Mouse (Mus musculus) kidney, postnatal 0 days (tissue): Measurements from ENCODE around the gene Tob1. TPM values are rescaled to one million over a fixed set of nuclear protein-coding genes. Genes with fewer than 3 reads are reported as not detected.

Source experiments
- ATAC-seq: fragments of 200-750 bp; cut with Nextera tagmentation; replicated peaks from 2 replicates; pipeline ENCODE4 v1.8.0; 2017; ENCODE audit warnings: low read depth, moderate number of reproducible peaks, moderate TSS enrichment, moderate library complexity; ENCODE audit not compliant: low FRiP score
- DNase-seq: peaks from one replicate; pipeline ENCODE4 v3.0.0-alpha.2; 2016; ENCODE audit warnings: low spot score
- H3K27ac ChIP-seq: fragments of 300-500 bp; sonication (generic); 2 replicates; pipeline ENCODE4 v1.5.1; 2014; ENCODE audit warnings: mild to moderate bottlenecking
- H3K27me3 ChIP-seq: fragments of 300-500 bp; sonication (generic); 2 replicates; pipeline ENCODE4 v1.6.1; 2014; ENCODE audit warnings: low read length, mixed read lengths; ENCODE audit not compliant: insufficient read depth
- H3K36me3 ChIP-seq: fragments of 300-500 bp; sonication (generic); 2 replicates; pipeline ENCODE4 v1.6.1; 2014; ENCODE audit warnings: low read length, mixed read lengths; ENCODE audit not compliant: insufficient read depth
- H3K4me1 ChIP-seq: fragments of 300-500 bp; sonication (generic); replicated peaks from 2 replicates; pipeline ENCODE4 v1.6.1; 2014; ENCODE audit warnings: antibody characterized with exemption, low read length, mixed read lengths; ENCODE audit not compliant: insufficient read depth
- H3K4me2 ChIP-seq: fragments of 300-500 bp; sonication (generic); 2 replicates; pipeline ENCODE4 v1.6.1; 2014; ENCODE audit warnings: mild to moderate bottlenecking, low read length, moderate library complexity, mixed read lengths
- H3K4me3 ChIP-seq: fragments of 300-500 bp; sonication (generic); replicated peaks from 2 replicates; pipeline ENCODE4 v1.5.1; 2014; ENCODE audit warnings: low read depth, low read length
- H3K9ac ChIP-seq: fragments of 300-500 bp; sonication (generic); 2 replicates; pipeline ENCODE4 v1.6.1; 2014; ENCODE audit warnings: low read depth, low read length
- H3K9me3 ChIP-seq: fragments of 300-500 bp; sonication (generic); replicated peaks from 2 replicates; pipeline ENCODE4 v1.6.1; 2016; ENCODE audit warnings: low read length, inconsistent platforms, mixed read lengths
- CTCF ChIP-seq: IDR thresholded peaks from 2 replicates; pipeline ENCODE4 v1.5.1; 2016; ENCODE audit warnings: antibody characterized with exemption, low read depth, mild to moderate bottlenecking, moderate library complexity
- WGBS: fragments of 180-500 bp; shearing (Covaris S2); extraction: QIAGEN DNeasy Blood & Tissue Kit; methylation state at CpG from one replicate; pipeline ENCODE4 v1.1.7; 2014; 5-methylcytosine and 5-hydroxymethylcytosine counted together
- polyA plus RNA-seq: library from polyadenylated mRNA; unstranded; fragments of >200 nt; fragmentation: Nextera tagmentation; extraction: Ambion mirVana; gene quantifications from 2 replicates; pipeline ENCODE4 v1.2.1, GENCODE M21; 2015

Tob1 gene
- polyA plus RNA-seq, 1 experiment from 2014 or later = 55.2 TPM

- TF ChIP-seq CTCF = no peak
- Histone ChIP-seq H3K36me3 (no peaks in the 10 kb centered on the region), H3K27me3 (no peaks in the 10 kb centered on the region), H3K27ac (no peak overlapping the region), H3K4me3 (no peak overlapping the region), H3K4me1 (no peaks in the 10 kb centered on the region), H3K4me2 (no peak overlapping the region), H3K9ac (no peak overlapping the region), H3K9me3 (no peaks in the 10 kb centered on the region)
- ATAC-seq = no peak
- WGBS = 76% methylated on average over 4 of the region's 4 CpGs
- DNase-seq = no peak
These were observed 31.1 kb upstream of the Tob1 start for GRCm38 (mm10) chr11:94180194-94180593.

GRCm38 (mm10) chr11:94181694-94182093, 29.6 kb upstream of the Tob1 start:
- DNase-seq (no peak), ATAC-seq (no peak)
- no peak overlapping the region for H3K27ac ChIP-seq
- H3K4me2 ChIP-seq = no peak overlapping the region
- no peaks in the 10 kb centered on the region for H3K27me3 ChIP-seq
- H3K4me1 ChIP-seq = no peaks in the 10 kb centered on the region
- H3K36me3 ChIP-seq = no peaks in the 10 kb centered on the region
- no peak overlapping the region for H3K4me3 ChIP-seq
- no peaks in the 10 kb centered on the region for H3K9me3 ChIP-seq
- no peak for TF ChIP-seq CTCF
- H3K9ac ChIP-seq = no peak overlapping the region
- WGBS = 85% methylated on average over 8 of the region's 8 CpGs

GRCm38 (mm10) chr11:94182711-94183110, 28.5 kb upstream of the Tob1 start:
- Histone ChIP-seq H3K36me3 (no peaks in the 10 kb centered on the region), H3K9me3 (no peaks in the 10 kb centered on the region), H3K4me1 (no peaks in the 10 kb centered on the region), H3K9ac (no peak overlapping the region), H3K4me3 (no peak overlapping the region), H3K27me3 (no peaks in the 10 kb centered on the region), H3K4me2 (no peak overlapping the region), H3K27ac (no peak overlapping the region)
- WGBS = 93% methylated on average over 4 of the region's 4 CpGs
- ATAC-seq = no peak
- no peak for TF ChIP-seq CTCF
- no peak for DNase-seq

- Histone ChIP-seq H3K9ac (no peak overlapping the region), H3K4me1 (no peaks in the 10 kb centered on the region), H3K27ac (no peak overlapping the region), H3K36me3 (no peaks in the 10 kb centered on the region), H3K4me3 (no peak overlapping the region), H3K9me3 (no peaks in the 10 kb centered on the region), H3K27me3 (no peaks in the 10 kb centered on the region), H3K4me2 (no peak overlapping the region)
- no peak for DNase-seq
- 81% methylated on average over 5 of the region's 5 CpGs for WGBS
- no peak for ATAC-seq
- TF ChIP-seq CTCF = no peak
These were observed 28.1 kb upstream of the Tob1 start for GRCm38 (mm10) chr11:94183120-94183519.

- DNase-seq (no peak), ATAC-seq (no peak)
- 92% methylated on average over 2 of the region's 2 CpGs for WGBS
- no peak overlapping the region for H3K4me3 ChIP-seq
- H3K27ac ChIP-seq = no peak overlapping the region
- H3K4me1 ChIP-seq = no peaks in the 10 kb centered on the region
- no peaks in the 10 kb centered on the region for H3K36me3 ChIP-seq
- H3K27me3 ChIP-seq = no peaks in the 10 kb centered on the region
- no peak overlapping the region for H3K9ac ChIP-seq
- H3K9me3 ChIP-seq = no peaks in the 10 kb centered on the region
- H3K4me2 ChIP-seq = no peak overlapping the region
- no peak for TF ChIP-seq CTCF
These were observed 27.6 kb upstream of the Tob1 start for GRCm38 (mm10) chr11:94183671-94184070.

GRCm38 (mm10) chr11:94189579-94189978, 21.7 kb upstream of the Tob1 start:
- no peak overlapping the region for H3K9ac ChIP-seq
- H3K27me3 ChIP-seq = no peaks in the 10 kb centered on the region
- H3K4me2 ChIP-seq = no peak overlapping the region
- H3K36me3 ChIP-seq = no peaks in the 10 kb centered on the region
- TF ChIP-seq CTCF = no peak
- no peaks in the 10 kb centered on the region for H3K4me1 ChIP-seq
- H3K4me3 ChIP-seq = no peak overlapping the region
- WGBS = 30% methylated on average over 10 of the region's 10 CpGs
- ATAC-seq (peak; percentile 77), DNase-seq (peak; percentile 81)
- H3K27ac ChIP-seq = no peak overlapping the region
- no peaks in the 10 kb centered on the region for H3K9me3 ChIP-seq

GRCm38 (mm10) chr11:94190665-94191064, 20.6 kb upstream of the Tob1 start:
- no peak overlapping the region for H3K4me2 ChIP-seq
- H3K4me3 ChIP-seq = no peak overlapping the region
- H3K27me3 ChIP-seq = no peaks in the 10 kb centered on the region
- no peaks in the 10 kb centered on the region for H3K36me3 ChIP-seq
- H3K4me1 ChIP-seq = no peaks in the 10 kb centered on the region
- WGBS = 85% methylated on average over 5 of the region's 5 CpGs
- H3K9ac ChIP-seq = no peak overlapping the region
- TF ChIP-seq CTCF = no peak
- ATAC-seq (no peak), DNase-seq (no peak)
- no peaks in the 10 kb centered on the region for H3K9me3 ChIP-seq
- H3K27ac ChIP-seq = no peak overlapping the region
